ENCODE assay signal across 16 mouse cellular contexts in the genomic region with DNA sequence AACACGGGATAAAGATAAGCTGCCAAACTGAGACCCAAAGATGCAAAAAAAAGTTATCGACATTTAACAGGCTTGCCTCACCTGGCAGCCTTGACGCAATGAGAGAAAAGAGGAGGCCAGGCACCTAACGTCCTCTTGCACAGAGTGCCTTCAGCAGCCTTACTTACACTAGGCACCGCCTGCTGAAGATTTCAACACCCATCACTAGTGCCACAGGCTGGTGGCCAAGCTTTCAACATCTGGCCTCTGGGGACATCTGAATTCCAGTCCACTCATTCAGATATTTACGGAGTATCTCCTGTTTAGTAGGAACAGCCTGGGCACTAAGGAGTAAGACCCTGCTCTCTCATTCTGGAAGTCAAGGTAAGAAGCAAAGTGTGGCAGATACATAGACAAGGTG.
DNase-seq lines count a peak whose midpoint lies in the region; ATAC-seq lines count a peak whose summit lies in the region.
"Had no signal": no experiment of that assay in that cellular context is flagged by ENCODE, and none has a peak within 500 bp of the region (broad histone marks: within the 10 kb centered on the region; RNA-seq: fewer than 3 reads in every experiment).

No protein-coding gene starts in this region.

- ATAC-seq in kidney, embryonic 15.5 days (replicated peaks; ENCODE audit: low FRiP score) = no peak
- ATAC-seq: CD4-positive, CD25-positive, alpha-beta regulatory T cell, adult 4 months; midbrain, embryonic 13.5 days had no signal

- H3K9me3 ChIP-seq in kidney, embryonic 15.5 days (replicated peaks) = no peaks in the 10 kb centered on the region
- H3K9me3 ChIP-seq: midbrain, embryonic 13.5 days had no signal

- no peaks in the 10 kb centered on the region for H3K36me3 ChIP-seq in kidney, embryonic 15.5 days
- H3K36me3 ChIP-seq: midbrain, embryonic 13.5 days had no signal

- no peak overlapping the region for H3K9ac ChIP-seq in kidney, embryonic 15.5 days
- H3K9ac ChIP-seq: hindbrain, embryonic 14.5 days; liver, embryonic 14.5 days; midbrain, embryonic 13.5 days had no signal

- H3K27ac ChIP-seq in kidney, embryonic 15.5 days = no peak overlapping the region
- H3K27ac ChIP-seq: hindbrain, embryonic 14.5 days; liver, embryonic 14.5 days; midbrain, embryonic 13.5 days had no signal

- H3K4me1 ChIP-seq in kidney, embryonic 15.5 days = peaks cover 6% of the 10 kb centered on the region

- DNase-seq in heart, adult 8-10 months (ENCODE audit: low spot score) = peak; percentile 47
- DNase-seq in heart, postnatal 4 days = no peak
- DNase-seq in adipocyte (ENCODE audit: low spot score) = peak; percentile 92
- peak; percentile 39 to 42 for DNase-seq in gastrocnemius, adult 8-10 months (ENCODE audit: low spot score in 2 of 2)
- peak; percentile 25 for DNase-seq in lung, postnatal 14 days
- no peak for DNase-seq in urinary bladder, postnatal 25 days (ENCODE audit: low spot score)
- DNase-seq in right cerebral cortex, postnatal 25 days = no peak
- DNase-seq: cerebellum, postnatal 36 days; kidney, postnatal 25 days; layer of hippocampus, postnatal 36 days; thymus, adult 18-20 months had no signal

- no peaks in the 10 kb centered on the region for H3K27me3 ChIP-seq in kidney, embryonic 15.5 days
- H3K27me3 ChIP-seq: midbrain, embryonic 13.5 days had no signal

- H3K4me2 ChIP-seq in kidney, embryonic 15.5 days = no peak overlapping the region
- H3K4me2 ChIP-seq: hindbrain, embryonic 14.5 days; midbrain, embryonic 13.5 days had no signal

- 88% methylated on average over 6 of the region's 6 CpGs for WGBS in kidney, embryonic 15.5 days

- H3K4me3 ChIP-seq in kidney, embryonic 15.5 days (replicated peaks) = no peak overlapping the region
- H3K4me3 ChIP-seq: midbrain, embryonic 13.5 days had no signal

Comparison
In these comparisons a context has a peak if more than half of its experiments do, and no peak if none do; other contexts are left out.
1. DNase-seq: peak in heart, adult 8-10 months (single experiment), adipocyte (single experiment), gastrocnemius, adult 8-10 months (2 of 2) and lung, postnatal 14 days (single experiment); none in heart, postnatal 4 days (single experiment), urinary bladder, postnatal 25 days (single experiment) and right cerebral cortex, postnatal 25 days (single experiment).